Mouse (Mus musculus): ENCODE data around the gene Sim1. TPM values are rescaled to one million over a fixed set of nuclear protein-coding genes. Genes with fewer than 3 reads are reported as not detected.

The Sim1 gene
- polyA plus RNA-seq (2016; fragmentation: Nextera tagmentation; extraction: Ambion mirVana) = 1.7 and 2.4 TPM in 2 replicates

DNA sequence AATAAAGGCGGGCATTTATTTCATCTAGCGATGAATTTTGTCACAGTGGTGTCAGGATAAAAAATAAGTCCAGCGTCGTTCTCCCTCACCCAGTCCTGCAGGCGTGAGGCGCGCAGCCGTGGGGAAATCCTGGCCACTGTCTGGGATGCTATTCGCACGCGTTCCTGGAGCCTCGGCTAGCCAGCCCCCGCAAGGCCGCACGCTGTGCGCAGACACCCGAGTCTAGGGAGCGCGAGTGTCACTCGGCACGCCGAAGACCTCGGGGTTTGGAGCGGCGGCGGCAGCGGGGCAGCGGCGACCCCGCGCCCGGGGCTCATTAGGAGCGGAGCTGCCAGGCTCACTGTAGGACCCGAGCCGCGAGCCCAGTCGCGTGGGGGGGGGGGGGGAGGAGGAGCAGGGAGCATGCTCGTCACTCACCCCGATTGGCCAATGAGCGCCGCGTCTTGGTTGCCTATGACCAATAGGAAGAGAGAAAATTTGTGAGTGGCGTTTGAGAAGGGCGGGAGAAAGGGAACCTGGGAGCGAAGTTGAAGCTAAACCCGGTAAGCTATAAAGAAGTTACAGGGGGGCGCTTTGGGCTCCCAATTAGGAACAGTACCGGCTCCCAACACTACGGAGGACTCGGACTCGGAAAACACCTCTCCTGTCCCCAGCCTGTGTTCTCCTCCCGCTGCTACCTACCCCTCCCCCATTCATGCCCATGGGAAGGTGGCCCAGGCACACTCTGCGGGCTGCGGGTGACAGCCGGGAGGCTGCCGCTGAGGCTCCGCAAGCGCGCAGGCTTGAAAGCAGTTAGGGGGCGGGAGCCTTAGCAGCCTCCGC is at the start of gene Sim1:
TSS of gene Sim1 (plus strand) at position 585 of the 822 bp plus-strand sequence.
- H3K9me3 ChIP-seq = no peaks in the 10 kb centered on the region
- H3K9ac ChIP-seq = no peak within 1 kb of the TSS
- no peaks in the 10 kb centered on the region for H3K36me3 ChIP-seq
- peaks cover 15% of the 10 kb centered on the region for H3K4me1 ChIP-seq
- peaks cover 61% of the 10 kb centered on the region for H3K27me3 ChIP-seq
- H3K4me2 ChIP-seq (replicated peaks) = peak within 1 kb of the TSS; percentile 80
- ATAC-seq (ENCODE audit: insufficient number of reproducible peaks, insufficient read depth, low FRiP score, low TSS enrichment) = peak; percentile 91
- WGBS = under 1% methylated on average over 62 of the region's 62 CpGs
- H3K4me3 ChIP-seq = peak within 1 kb of the TSS; percentile 45
- H3K27ac ChIP-seq = no peak within 1 kb of the TSS

DNA sequence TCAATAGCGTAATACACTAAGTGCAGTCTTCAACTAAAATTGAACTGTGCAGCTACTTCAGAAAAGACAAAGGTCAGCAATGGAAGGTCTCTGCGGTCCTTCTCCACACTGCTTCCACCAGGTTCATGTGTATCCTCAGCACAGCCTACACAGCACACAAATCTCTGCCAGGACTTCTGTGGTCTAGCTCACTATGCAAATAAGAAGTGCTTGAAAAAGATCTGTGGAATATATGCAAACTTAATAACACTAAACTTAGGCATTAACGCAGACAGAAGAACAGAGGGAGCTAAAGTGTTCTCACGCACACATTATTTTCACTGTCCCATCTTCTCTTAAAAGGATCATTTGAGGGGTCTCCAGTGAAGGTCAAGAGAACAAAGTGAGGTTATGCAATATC is 26.4 kb upstream of the Sim1 start:
- no peak for ATAC-seq (ENCODE audit: insufficient number of reproducible peaks, insufficient read depth, low FRiP score, low TSS enrichment)
- H3K4me3 ChIP-seq = no peak overlapping the region
- no peaks in the 10 kb centered on the region for H3K27me3 ChIP-seq
- no peak overlapping the region for H3K27ac ChIP-seq
- H3K4me1 ChIP-seq = no peaks in the 10 kb centered on the region
- H3K9me3 ChIP-seq = no peaks in the 10 kb centered on the region
- no peak overlapping the region for H3K9ac ChIP-seq
- 71% methylated on average over 4 of the region's 4 CpGs for WGBS
- H3K4me2 ChIP-seq (replicated peaks) = no peak overlapping the region
- no peaks in the 10 kb centered on the region for H3K36me3 ChIP-seq

DNA sequence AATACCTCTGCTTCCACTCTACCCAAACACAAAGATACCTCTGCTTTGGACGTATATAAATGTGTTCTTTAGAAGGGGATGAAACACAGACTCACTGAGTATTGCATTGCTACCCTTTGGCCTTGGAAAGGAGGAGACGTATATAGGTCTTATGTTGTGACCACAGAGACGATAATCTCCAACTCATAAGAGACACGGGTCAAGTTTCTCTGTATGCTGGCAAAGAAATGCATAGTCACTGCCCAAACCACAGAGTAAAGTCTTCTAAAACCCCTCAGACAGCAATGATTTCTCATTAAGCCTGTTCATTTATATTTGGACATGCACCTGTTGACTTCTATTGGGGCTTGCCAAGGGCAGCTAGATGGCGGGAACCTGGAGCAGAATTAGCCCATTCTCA is 17.6 kb upstream of the Sim1 start:
- no peaks in the 10 kb centered on the region for H3K9me3 ChIP-seq
- no peak overlapping the region for H3K4me2 ChIP-seq (replicated peaks)
- no peaks in the 10 kb centered on the region for H3K36me3 ChIP-seq
- H3K27me3 ChIP-seq = no peaks in the 10 kb centered on the region
- no peak overlapping the region for H3K27ac ChIP-seq
- H3K9ac ChIP-seq = no peak overlapping the region
- ATAC-seq (ENCODE audit: insufficient number of reproducible peaks, insufficient read depth, low FRiP score, low TSS enrichment) = no peak
- no peaks in the 10 kb centered on the region for H3K4me1 ChIP-seq
- H3K4me3 ChIP-seq = no peak overlapping the region
- 83% methylated on average over 5 of the region's 5 CpGs for WGBS

DNA sequence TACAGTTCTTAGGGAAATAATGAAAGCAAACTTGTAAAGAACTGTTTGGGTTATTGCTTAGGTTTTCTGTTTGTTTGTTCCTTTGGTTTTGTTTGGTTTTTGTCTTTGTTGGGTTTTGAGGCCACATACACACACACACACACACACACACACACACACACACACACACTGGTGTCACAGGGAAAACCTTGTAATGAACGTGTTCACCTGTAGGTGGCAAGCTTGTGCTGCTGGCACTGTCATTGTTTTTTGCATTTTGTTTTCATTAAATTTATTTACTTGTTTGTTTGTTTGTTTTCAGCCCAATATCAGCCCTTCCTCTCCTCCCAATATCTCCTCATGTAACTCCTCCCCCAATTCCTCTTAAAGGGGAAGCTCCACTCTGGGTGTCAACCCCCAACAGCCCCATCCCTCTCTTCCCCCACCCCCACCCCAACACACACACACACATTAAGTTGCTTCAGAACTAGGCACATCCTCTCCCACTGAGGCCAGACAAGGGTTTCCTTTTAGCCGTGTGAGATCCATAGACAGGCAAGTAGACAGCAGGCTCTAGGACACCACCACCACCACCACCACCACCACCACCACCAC is 13.0 kb upstream of the Sim1 start:
- no peaks in the 10 kb centered on the region for H3K4me1 ChIP-seq
- H3K36me3 ChIP-seq = no peaks in the 10 kb centered on the region
- H3K9ac ChIP-seq = no peak overlapping the region
- H3K4me2 ChIP-seq (replicated peaks) = no peak overlapping the region
- no peak overlapping the region for H3K27ac ChIP-seq
- H3K9me3 ChIP-seq = no peaks in the 10 kb centered on the region
- WGBS = 15% methylated on average over 2 of the region's 2 CpGs
- ATAC-seq (ENCODE audit: insufficient number of reproducible peaks, insufficient read depth, low FRiP score, low TSS enrichment) = no peak
- no peak overlapping the region for H3K4me3 ChIP-seq
- no peaks in the 10 kb centered on the region for H3K27me3 ChIP-seq

DNA sequence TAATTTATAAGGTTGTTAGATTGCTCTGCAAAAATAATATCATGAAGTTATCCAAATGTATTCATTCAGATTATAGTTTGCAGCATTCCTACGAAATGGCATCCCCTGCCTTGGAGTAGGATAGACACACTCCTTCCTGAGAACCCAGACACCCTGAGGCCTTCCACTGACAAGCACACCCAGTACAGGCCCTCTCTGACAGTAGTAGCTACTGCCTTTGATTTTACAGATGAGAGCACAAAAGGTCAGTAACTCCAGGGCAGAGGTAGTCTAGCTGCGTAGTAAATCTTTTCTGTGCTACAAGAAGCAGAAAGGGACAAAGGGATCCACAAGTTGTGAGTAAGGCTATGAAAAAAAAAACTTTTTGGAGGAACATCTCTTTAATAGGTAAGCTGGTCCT is 12.2 kb upstream of the Sim1 start:
- H3K4me3 ChIP-seq = no peak overlapping the region
- 44% methylated on average over 2 of the region's 2 CpGs for WGBS
- no peak overlapping the region for H3K27ac ChIP-seq
- no peaks in the 10 kb centered on the region for H3K4me1 ChIP-seq
- no peaks in the 10 kb centered on the region for H3K27me3 ChIP-seq
- no peaks in the 10 kb centered on the region for H3K36me3 ChIP-seq
- no peak overlapping the region for H3K4me2 ChIP-seq (replicated peaks)
- ATAC-seq (ENCODE audit: insufficient number of reproducible peaks, insufficient read depth, low FRiP score, low TSS enrichment) = no peak
- no peak overlapping the region for H3K9ac ChIP-seq
- H3K9me3 ChIP-seq = no peaks in the 10 kb centered on the region

DNA sequence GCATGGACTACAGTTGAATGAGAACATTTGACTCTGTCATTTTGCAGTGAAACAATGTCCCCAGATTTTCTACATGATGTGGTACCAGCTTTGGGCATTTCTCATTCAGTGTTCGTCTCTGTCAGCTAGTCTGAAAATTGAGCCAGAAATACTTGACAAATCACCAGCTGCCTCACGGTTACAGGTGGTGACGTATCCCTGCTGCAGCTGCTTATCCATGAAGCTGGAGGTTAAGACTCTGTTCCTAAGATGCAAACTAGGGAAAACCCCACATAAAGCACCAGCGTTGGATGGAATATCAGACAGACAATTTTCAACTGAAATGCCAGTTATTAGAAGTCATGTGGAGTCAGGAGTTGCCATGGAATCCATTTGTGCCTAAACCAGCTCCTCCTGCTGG is 8.2 kb upstream of the Sim1 start:
- ATAC-seq (ENCODE audit: insufficient number of reproducible peaks, insufficient read depth, low FRiP score, low TSS enrichment) = no peak
- Histone ChIP-seq H3K27ac (no peak overlapping the region), H3K4me1 (no peaks in the 10 kb centered on the region), H3K9ac (no peak overlapping the region), H3K27me3 (peaks cover 24% of the 10 kb centered on the region), H3K4me3 (no peak overlapping the region), H3K36me3 (no peaks in the 10 kb centered on the region), H3K9me3 (no peaks in the 10 kb centered on the region), H3K4me2 (replicated peaks) (no peak overlapping the region)
- 56% methylated on average over 4 of the region's 4 CpGs for WGBS

DNA sequence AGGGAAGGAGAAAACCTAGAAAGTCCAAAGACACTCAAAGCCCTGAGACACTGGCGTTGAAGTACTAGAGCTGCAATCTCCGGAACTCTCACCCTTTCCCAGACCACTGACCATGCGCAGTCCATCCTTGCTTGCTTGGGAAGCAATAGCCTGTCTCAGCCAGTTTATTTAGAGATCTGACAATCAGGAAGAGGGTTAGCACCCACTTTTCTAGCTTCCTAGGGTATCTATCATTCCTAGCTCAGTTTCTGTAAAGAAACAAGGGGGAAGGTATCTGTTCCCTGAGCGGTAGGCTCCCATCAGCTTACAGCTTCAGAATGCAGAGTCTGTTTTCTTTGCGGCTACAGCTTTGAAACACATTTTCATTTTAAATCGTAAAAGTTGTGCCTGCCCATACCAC is 3.9 kb upstream of the Sim1 start:
- Histone ChIP-seq H3K9ac (no peak overlapping the region), H3K27ac (no peak overlapping the region), H3K9me3 (no peaks in the 10 kb centered on the region), H3K4me1 (peaks cover 15% of the 10 kb centered on the region), H3K4me3 (no peak overlapping the region), H3K36me3 (no peaks in the 10 kb centered on the region), H3K27me3 (peaks cover 58% of the 10 kb centered on the region), H3K4me2 (replicated peaks) (no peak overlapping the region)
- no peak for ATAC-seq (ENCODE audit: insufficient number of reproducible peaks, insufficient read depth, low FRiP score, low TSS enrichment)
- 10% methylated on average over 6 of the region's 6 CpGs for WGBS

DNA sequence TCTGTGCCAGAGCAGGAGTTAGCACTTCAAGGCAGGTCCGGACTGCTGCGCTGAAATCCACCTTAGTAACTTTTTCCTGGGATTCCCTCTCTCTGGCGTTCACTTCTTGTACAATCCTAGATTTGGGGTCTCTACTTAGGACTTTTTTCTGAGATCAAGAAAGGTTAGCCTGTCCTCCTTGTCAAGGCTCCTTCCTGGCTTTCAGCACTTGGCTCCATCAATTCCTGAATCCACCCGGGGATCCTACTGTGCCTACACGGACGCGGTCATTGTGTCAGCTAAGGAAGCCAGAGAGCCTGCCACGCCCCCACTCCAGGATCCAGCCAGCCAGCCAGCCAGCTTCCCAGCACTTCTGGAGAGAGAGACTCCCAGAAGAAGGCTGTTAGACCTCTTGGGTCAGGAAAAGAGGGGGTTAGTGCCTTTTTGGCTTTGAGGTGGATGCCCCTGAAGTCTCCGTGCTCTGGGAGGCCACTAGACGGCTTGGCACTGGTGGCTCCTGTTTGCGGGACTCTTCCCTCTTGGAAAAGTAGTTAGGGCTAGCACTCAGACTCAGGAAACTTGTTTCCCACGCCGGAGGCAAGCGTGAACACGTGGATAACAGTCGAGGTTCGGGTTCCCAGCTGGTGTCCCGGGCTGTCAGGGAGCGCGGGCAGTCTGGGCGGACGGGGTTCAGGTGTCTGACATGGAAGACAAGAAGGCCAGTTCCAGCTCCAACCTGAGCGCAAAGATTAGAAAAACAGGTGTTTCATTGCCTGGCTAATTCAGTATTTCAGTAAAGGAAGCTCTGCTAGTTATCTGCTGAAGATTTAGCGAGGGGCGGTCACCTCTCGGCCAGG is 2.5 kb upstream of the Sim1 start:
- no peak for ATAC-seq (ENCODE audit: insufficient number of reproducible peaks, insufficient read depth, low FRiP score, low TSS enrichment)
- Histone ChIP-seq H3K4me1 (peaks cover 15% of the 10 kb centered on the region), H3K4me2 (replicated peaks) (peak overlapping the region; percentile 15; the same call in 1 of the 2 replicates), H3K9ac (no peak overlapping the region), H3K27ac (no peak overlapping the region), H3K27me3 (peaks cover 58% of the 10 kb centered on the region), H3K4me3 (0 out of 2 replicates have a peak overlapping the region, but pooled peaks have one; percentile 5), H3K36me3 (no peaks in the 10 kb centered on the region), H3K9me3 (no peaks in the 10 kb centered on the region)
- 1% methylated on average over 26 of the region's 26 CpGs for WGBS

DNA sequence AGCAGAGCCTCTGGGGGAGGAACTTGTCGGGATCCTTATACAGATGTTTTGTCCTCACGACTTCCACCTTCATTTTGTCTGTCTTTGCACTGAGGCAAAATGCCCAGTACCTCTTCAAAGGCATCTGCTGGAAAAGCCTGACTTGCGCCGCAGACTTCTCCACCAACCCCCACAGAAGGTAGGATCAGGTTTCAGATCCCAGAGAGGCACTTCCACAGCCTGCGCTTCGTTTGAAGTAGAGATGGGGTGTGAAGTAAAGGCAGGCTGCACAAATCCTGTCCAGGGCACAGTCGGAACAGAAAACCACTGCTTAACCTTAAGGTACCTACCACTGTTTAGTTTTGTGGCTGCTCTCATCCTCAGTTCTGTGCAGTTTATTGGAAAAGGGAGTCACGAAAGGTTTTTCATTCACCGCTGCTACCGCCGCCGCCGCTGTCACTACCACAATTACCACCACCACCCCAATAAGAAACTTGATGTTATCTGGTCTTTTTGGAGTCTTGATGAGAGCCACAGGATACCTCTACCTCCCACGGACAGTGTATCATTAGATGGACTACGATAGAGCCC is 1.7 kb upstream of the Sim1 start:
- peak overlapping the region; percentile 15; the same call in 1 of the 2 replicates for H3K4me2 ChIP-seq (replicated peaks)
- no peaks in the 10 kb centered on the region for H3K9me3 ChIP-seq
- ATAC-seq (ENCODE audit: insufficient number of reproducible peaks, insufficient read depth, low FRiP score, low TSS enrichment) = no peak
- 0 out of 2 replicates have a peak overlapping the region, but pooled peaks have one; percentile 5 for H3K4me3 ChIP-seq
- under 1% methylated on average over 15 of the region's 15 CpGs for WGBS
- H3K9ac ChIP-seq = no peak overlapping the region
- H3K4me1 ChIP-seq = peaks cover 15% of the 10 kb centered on the region
- H3K27me3 ChIP-seq = peaks cover 64% of the 10 kb centered on the region
- no peaks in the 10 kb centered on the region for H3K36me3 ChIP-seq
- H3K27ac ChIP-seq = no peak overlapping the region

DNA sequence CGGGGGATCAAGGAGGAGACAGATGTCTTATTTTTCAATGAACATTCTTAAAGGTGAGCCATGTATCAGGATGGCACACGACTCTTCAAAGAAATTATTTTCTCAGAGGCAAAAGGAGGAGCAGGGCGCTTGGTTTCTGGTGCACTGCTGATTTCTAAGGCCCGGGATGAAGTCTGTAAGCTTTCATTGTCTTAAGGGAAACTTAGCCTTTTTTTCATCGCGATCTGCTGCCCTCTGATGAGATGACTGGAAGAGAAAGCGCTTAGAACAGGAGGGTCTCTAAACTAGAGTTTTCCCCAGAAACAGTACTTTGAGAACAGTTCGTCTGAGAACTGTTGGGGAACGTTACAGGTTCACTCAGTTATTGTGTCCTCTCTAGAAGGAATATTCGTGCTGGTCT is 1.0 kb upstream of the Sim1 start:
- Histone ChIP-seq H3K9me3 (no peaks in the 10 kb centered on the region), H3K27me3 (peaks cover 64% of the 10 kb centered on the region), H3K4me2 (replicated peaks) (no peak overlapping the region; the same call in 1 of the 2 replicates), H3K4me3 (peak overlapping the region; percentile 45; the same call in 1 of the 2 replicates), H3K4me1 (peaks cover 15% of the 10 kb centered on the region), H3K27ac (no peak overlapping the region), H3K36me3 (no peaks in the 10 kb centered on the region), H3K9ac (no peak overlapping the region)
- 2% methylated on average over 10 of the region's 10 CpGs for WGBS
- ATAC-seq (ENCODE audit: insufficient number of reproducible peaks, insufficient read depth, low FRiP score, low TSS enrichment) = no peak

DNA sequence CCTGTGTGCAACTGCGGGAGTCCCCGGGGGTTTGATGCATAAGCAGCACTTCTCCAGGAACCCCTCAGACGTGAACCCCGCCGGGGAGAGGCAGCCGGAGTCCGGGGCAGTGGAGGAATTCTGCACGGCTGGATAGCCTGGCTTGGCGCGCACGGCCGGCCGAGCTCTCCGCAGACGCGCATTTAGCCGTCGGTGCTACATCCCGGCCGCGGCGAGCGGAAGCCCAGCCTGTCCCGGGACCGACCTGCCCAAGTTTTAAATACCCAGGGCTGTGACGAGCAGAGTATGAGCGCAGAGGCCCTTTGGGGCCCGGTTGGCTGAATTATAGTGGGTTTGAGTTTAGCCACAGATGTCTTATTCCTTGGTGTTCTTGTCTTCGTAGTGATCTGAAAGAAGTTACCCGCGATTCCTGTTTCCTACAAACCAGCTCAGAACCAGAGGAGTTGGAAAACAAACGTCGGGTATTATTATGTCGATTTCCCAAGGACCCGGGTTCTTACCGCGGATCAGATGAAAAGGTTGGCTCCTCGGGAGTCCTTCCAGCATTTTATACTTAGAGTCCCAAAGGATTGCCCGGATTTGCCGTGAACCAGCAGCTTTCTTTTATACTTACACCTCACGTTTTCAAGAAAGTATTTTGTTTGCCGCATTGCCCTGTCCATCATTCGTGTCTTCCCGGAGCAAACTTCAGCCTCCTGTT is 687 bp downstream of the Sim1 start:
- Histone ChIP-seq H3K9me3 (no peaks in the 10 kb centered on the region), H3K27ac (no peak overlapping the region), H3K36me3 (no peaks in the 10 kb centered on the region), H3K4me1 (peaks cover 15% of the 10 kb centered on the region), H3K4me2 (replicated peaks) (peak overlapping the region; percentile 80), H3K4me3 (peak overlapping the region; percentile 45), H3K9ac (no peak overlapping the region), H3K27me3 (peaks cover 52% of the 10 kb centered on the region)
- ATAC-seq (ENCODE audit: insufficient number of reproducible peaks, insufficient read depth, low FRiP score, low TSS enrichment) = peak; percentile 8; the same call in 1 of the 2 replicates
- WGBS = under 1% methylated on average over 44 of the region's 44 CpGs

All from embryonic facial prominence, embryonic 12.5 days (tissue).